Mouse (Mus musculus) neural tube, embryonic 11.5 days (tissue): ENCODE measurements at regions not wholly inside any gene's neighbourhood (a gene's known extent, or its start where the extent isn't known, plus 50 kb on each side); places are given as distances from the start of the nearest gene placed in this dataset.
A peak's percentile ranks its signal among the peaks of the same experiment; 100 is the strongest.

Source experiments
- ATAC-seq: fragments of 200-750 bp; cut with Nextera tagmentation; 2 replicates; pipeline ENCODE4 v1.8.0; 2017; ENCODE audit warnings: moderate number of reproducible peaks, mild to moderate bottlenecking, moderate TSS enrichment, moderate library complexity; ENCODE audit not compliant: insufficient read depth, low FRiP score, low TSS enrichment
- DNase-seq: peaks from one replicate; pipeline ENCODE4 v3.0.0-alpha.2; 2015; ENCODE audit warnings: low spot score
- H3K27ac ChIP-seq: fragments of 300-500 bp; sonication (generic); 2 replicates; pipeline ENCODE4 v1.5.1; 2014; ENCODE audit warnings: low read depth, mild to moderate bottlenecking, low read length
- H3K27me3 ChIP-seq: fragments of 300-500 bp; sonication (generic); 2 replicates; pipeline ENCODE4 v1.6.1; 2014; ENCODE audit warnings: mild to moderate bottlenecking, low read length, mixed read lengths; ENCODE audit not compliant: control insufficient read depth, insufficient read depth
- H3K36me3 ChIP-seq: fragments of 300-500 bp; sonication (generic); 2 replicates; pipeline ENCODE4 v1.6.1; 2014; ENCODE audit warnings: mild to moderate bottlenecking, low read length, moderate library complexity, mixed read lengths; ENCODE audit not compliant: control insufficient read depth, insufficient read depth
- H3K4me1 ChIP-seq: fragments of 300-500 bp; sonication (generic); 2 replicates; pipeline ENCODE4 v1.6.1; 2014; ENCODE audit warnings: low read length, mixed read lengths; ENCODE audit not compliant: control insufficient read depth, insufficient read depth
- H3K4me2 ChIP-seq: fragments of 300-500 bp; sonication (generic); 2 replicates; pipeline ENCODE4 v1.6.1; 2014; ENCODE audit warnings: low read depth, mild to moderate bottlenecking, moderate library complexity
- H3K4me3 ChIP-seq: fragments of 300-500 bp; sonication (generic); 2 replicates; pipeline ENCODE4 v1.5.1; 2014; ENCODE audit warnings: low read depth, low read length
- H3K9ac ChIP-seq: fragments of 300-500 bp; sonication (generic); 2 replicates; pipeline ENCODE4 v1.6.1; 2014; ENCODE audit warnings: mild to moderate bottlenecking, low read length
- H3K9me3 ChIP-seq: fragments of 300-500 bp; sonication (generic); 2 replicates; pipeline ENCODE4 v1.6.1; 2016; ENCODE audit warnings: low read length; ENCODE audit not compliant: control insufficient read depth
- WGBS: fragments of 180-500 bp; shearing (Covaris S2); extraction: QIAGEN DNeasy Blood & Tissue Kit; methylation state at CpG from one replicate; pipeline ENCODE4 v1.1.7; 2014; 5-methylcytosine and 5-hydroxymethylcytosine counted together

DNA sequence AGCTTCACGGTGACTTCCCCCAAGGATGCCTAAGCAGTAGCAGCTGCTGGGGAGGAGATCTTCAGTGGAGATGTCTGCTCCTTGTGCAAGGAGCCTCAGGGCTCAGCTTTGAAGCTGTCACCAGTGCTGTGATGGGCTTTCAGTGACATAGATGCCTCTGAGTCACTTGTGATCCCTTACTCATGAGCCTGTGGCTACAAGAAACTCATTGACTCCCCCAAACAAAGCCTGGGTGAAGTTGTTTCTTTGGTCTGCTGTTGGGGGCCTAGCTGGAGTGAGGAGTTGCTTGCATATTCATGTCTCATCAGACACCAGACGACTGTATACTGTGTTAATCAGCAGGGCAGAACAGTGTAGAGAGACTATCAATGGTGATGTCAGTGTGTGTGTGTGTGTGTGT lies 203.4 kb upstream of the Mphosph6 start:
- H3K27me3 ChIP-seq: no peaks in the 10 kb centered on the region
- H3K4me1 ChIP-seq: peaks cover 5% of the 10 kb centered on the region; the same call in 1 of the 2 replicates
- no peaks in the 10 kb centered on the region for H3K9me3 ChIP-seq
- H3K4me2 ChIP-seq: no peak overlapping the region
- DNase-seq (no peak), ATAC-seq (no peak)
- H3K9ac ChIP-seq: no peak overlapping the region
- no peak overlapping the region for H3K4me3 ChIP-seq
- WGBS: 32% methylated on average over 2 of the region's 2 CpGs
- H3K36me3 ChIP-seq: no peaks in the 10 kb centered on the region
- no peak overlapping the region for H3K27ac ChIP-seq

DNA sequence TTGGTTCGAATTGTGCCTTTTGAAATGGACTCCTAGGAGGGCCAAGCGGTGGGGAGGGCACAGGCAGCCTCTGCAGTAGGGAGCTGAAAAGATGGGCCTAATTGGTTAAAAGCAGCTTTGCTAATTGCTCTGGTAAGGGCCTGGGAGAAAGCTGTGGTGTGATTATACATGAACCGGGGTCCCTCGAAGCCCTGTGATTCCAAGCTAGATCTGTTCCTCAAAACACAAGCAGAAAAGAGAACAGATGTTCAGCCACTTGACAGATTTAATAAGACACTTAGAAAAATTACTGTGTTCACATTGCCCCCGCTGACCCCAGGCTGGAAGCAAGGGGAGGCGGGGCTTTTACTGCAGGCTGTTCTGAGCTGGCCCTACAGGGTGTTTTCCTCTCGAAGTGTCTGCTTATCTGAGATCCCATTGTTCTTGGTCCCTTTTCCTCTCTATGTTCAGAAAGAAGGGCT lies 202.7 kb upstream of the Mphosph6 start:
- Histone ChIP-seq H3K9me3 (no peaks in the 10 kb centered on the region), H3K36me3 (no peaks in the 10 kb centered on the region), H3K4me3 (no peak overlapping the region), H3K27ac (0 out of 2 replicates have a peak overlapping the region, but pooled peaks have one; percentile 5), H3K4me2 (no peak overlapping the region), H3K9ac (no peak overlapping the region), H3K4me1 (peaks cover 5% of the 10 kb centered on the region; the same call in 1 of the 2 replicates), H3K27me3 (no peaks in the 10 kb centered on the region)
- DNase-seq (peak; percentile 56), ATAC-seq (no peak; the same call in 1 of the 2 replicates)
- WGBS: 21% methylated on average over 7 of the region's 7 CpGs

DNA sequence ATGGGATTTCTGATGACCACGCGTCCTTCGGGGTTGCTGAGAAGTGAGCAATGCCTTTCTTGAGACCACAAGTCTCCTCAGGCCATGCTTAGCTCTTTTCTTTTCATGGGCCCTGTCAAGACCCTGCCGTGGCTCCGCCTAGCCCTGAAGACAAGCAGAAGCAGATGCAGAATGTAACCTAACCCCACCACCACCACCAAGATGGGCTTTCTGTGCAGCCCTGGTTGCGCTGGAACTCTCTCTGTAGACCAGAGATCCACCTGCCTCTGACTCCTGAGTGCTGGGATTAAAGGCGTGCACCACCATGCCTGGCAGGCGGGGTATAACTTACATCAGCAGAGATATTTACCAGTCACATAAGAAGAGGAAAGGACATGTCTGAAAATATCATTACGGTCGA lies 199.4 kb upstream of the Mphosph6 start:
- no peak overlapping the region for H3K9ac ChIP-seq
- ATAC-seq (no peak), DNase-seq (no peak)
- H3K4me3 ChIP-seq: no peak overlapping the region
- WGBS: 83% methylated on average over 10 of the region's 10 CpGs
- no peaks in the 10 kb centered on the region for H3K36me3 ChIP-seq
- H3K9me3 ChIP-seq: no peaks in the 10 kb centered on the region
- H3K4me1 ChIP-seq: peaks cover 5% of the 10 kb centered on the region; the same call in 1 of the 2 replicates
- H3K27me3 ChIP-seq: no peaks in the 10 kb centered on the region
- no peak overlapping the region for H3K4me2 ChIP-seq
- no peak overlapping the region for H3K27ac ChIP-seq

GRCm38 (mm10) chr8:117991826-117992225 lies 190.1 kb upstream of the Mphosph6 start:
- no peaks in the 10 kb centered on the region for H3K9me3 ChIP-seq
- no peaks in the 10 kb centered on the region for H3K4me1 ChIP-seq
- H3K4me3 ChIP-seq: no peak overlapping the region
- H3K9ac ChIP-seq: no peak overlapping the region
- H3K4me2 ChIP-seq: no peak overlapping the region
- no peak overlapping the region for H3K27ac ChIP-seq
- no peaks in the 10 kb centered on the region for H3K27me3 ChIP-seq
- DNase-seq (no peak), ATAC-seq (no peak)
- 85% methylated on average over 7 of the region's 7 CpGs for WGBS
- H3K36me3 ChIP-seq: no peaks in the 10 kb centered on the region

DNA sequence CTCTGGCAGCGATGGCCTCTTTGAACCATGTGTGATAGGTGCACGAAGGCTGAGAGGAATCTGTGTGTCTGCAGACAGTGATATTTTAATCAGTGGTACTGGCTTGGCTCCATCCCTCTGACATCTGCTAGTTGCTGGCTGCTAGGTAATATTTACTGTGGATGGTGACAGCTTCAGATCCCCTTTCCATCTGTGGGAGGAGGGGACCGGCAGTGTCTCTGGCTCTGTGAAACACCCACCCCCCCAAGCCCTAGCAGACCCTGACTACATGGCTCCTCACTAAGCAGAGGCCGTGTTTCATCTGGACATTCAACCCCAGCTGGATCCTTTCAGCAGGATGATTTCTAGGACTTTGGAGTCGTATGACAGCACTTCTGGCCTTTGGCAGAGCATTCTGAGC lies 187.0 kb upstream of the Mphosph6 start:
- H3K9ac ChIP-seq: no peak overlapping the region
- no peaks in the 10 kb centered on the region for H3K4me1 ChIP-seq
- H3K9me3 ChIP-seq: 0 out of 2 replicates have a peak, but pooled peaks cover 3% of the 10 kb centered on the region
- ATAC-seq: no peak
- 61% methylated on average over 5 of the region's 5 CpGs for WGBS
- no peak overlapping the region for H3K27ac ChIP-seq
- H3K36me3 ChIP-seq: no peaks in the 10 kb centered on the region
- no peak overlapping the region for H3K4me2 ChIP-seq
- no peak for DNase-seq
- H3K27me3 ChIP-seq: no peaks in the 10 kb centered on the region
- no peak overlapping the region for H3K4me3 ChIP-seq

DNA sequence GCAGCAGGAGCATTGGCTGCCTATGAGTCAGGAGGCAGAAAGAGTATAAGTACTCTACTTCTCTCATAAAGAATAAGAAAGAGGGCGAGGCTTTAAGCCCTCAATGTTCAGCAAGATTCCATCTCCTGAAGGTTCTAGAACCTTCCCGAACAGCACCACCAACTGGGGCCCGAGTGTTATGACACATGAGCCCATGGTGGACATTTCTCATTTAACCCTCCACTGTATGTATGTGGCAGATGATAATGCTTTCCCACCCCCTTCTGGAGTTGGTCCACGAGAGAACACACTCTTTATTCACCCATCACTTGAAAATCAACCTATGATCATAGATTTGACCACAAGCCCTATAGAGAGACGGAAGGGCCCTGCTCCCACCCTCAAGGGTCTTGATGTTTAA lies 166.6 kb upstream of the Mphosph6 start:
- Histone ChIP-seq H3K27me3 (no peaks in the 10 kb centered on the region), H3K4me2 (no peak overlapping the region), H3K9me3 (no peaks in the 10 kb centered on the region), H3K9ac (no peak overlapping the region), H3K4me1 (no peaks in the 10 kb centered on the region), H3K27ac (no peak overlapping the region), H3K36me3 (no peaks in the 10 kb centered on the region), H3K4me3 (no peak overlapping the region)
- DNase-seq (no peak), ATAC-seq (no peak)
- WGBS: 89% methylated on average over 5 of the region's 5 CpGs

DNA sequence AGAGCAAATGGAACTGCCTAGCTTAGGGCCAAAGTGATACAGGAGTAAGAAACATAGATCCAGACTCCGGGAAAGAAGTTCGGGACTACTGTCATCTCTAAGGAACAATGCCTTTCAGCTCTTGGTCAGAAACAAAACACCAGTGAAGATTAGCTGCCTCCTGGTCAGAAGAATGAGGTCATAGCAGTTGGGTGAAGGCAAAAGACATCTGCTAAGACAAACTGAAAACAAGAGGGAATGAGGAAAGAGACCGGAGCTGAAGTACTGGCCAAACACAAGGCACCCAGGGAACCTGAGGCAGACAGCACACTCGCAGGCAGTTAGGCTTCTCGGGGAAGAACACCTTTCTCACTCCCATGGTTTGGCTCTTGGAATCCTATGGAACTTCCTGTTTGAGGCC lies 164.8 kb upstream of the Mphosph6 start:
- Histone ChIP-seq H3K9me3 (no peaks in the 10 kb centered on the region), H3K27ac (no peak overlapping the region), H3K36me3 (no peaks in the 10 kb centered on the region), H3K4me1 (no peaks in the 10 kb centered on the region), H3K4me2 (no peak overlapping the region), H3K4me3 (no peak overlapping the region), H3K27me3 (no peaks in the 10 kb centered on the region), H3K9ac (no peak overlapping the region)
- 87% methylated on average over 5 of the region's 5 CpGs for WGBS
- ATAC-seq (no peak), DNase-seq (no peak)

GRCm38 (mm10) chr8:117963426-117963825 lies 161.7 kb upstream of the Mphosph6 start:
- Histone ChIP-seq H3K9ac (no peak overlapping the region), H3K27me3 (no peaks in the 10 kb centered on the region), H3K4me1 (no peaks in the 10 kb centered on the region), H3K4me3 (no peak overlapping the region), H3K36me3 (no peaks in the 10 kb centered on the region), H3K9me3 (no peaks in the 10 kb centered on the region), H3K27ac (no peak overlapping the region), H3K4me2 (no peak overlapping the region)
- WGBS: 86% methylated on average over 13 of the region's 13 CpGs
- ATAC-seq (no peak), DNase-seq (no peak)

DNA sequence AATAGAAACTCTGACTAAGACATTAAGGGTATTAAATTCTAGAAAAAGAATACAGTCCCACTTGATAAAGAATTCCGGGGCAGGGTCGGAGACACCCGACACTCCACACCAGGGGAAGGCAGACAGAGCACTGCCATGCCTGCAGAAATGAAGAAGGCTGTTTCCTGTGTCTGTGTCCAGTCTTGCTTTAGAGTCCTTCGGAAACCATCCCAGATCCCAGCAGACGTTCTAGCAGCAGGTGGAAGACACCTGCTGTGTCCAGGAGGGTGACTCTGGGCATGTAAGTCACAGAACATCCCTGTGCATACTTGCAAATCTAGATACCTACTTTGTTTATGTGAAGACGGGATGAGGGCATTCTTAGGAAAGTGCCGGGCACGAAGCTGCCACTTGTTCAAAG lies 160.9 kb upstream of the Mphosph6 start:
- no peaks in the 10 kb centered on the region for H3K36me3 ChIP-seq

More for the DNA sequence above, 160.9 kb upstream of the Mphosph6 start:
- no peak overlapping the region for H3K27ac ChIP-seq
- H3K4me2 ChIP-seq: no peak overlapping the region
- ATAC-seq: no peak
- no peak overlapping the region for H3K9ac ChIP-seq
- no peaks in the 10 kb centered on the region for H3K4me1 ChIP-seq
- H3K27me3 ChIP-seq: no peaks in the 10 kb centered on the region
- no peak for DNase-seq
- 84% methylated on average over 8 of the region's 8 CpGs for WGBS
- H3K4me3 ChIP-seq: no peak overlapping the region
- no peaks in the 10 kb centered on the region for H3K9me3 ChIP-seq
